8 mouse cellular contexts compared by ENCODE assay signal in the genomic region with DNA sequence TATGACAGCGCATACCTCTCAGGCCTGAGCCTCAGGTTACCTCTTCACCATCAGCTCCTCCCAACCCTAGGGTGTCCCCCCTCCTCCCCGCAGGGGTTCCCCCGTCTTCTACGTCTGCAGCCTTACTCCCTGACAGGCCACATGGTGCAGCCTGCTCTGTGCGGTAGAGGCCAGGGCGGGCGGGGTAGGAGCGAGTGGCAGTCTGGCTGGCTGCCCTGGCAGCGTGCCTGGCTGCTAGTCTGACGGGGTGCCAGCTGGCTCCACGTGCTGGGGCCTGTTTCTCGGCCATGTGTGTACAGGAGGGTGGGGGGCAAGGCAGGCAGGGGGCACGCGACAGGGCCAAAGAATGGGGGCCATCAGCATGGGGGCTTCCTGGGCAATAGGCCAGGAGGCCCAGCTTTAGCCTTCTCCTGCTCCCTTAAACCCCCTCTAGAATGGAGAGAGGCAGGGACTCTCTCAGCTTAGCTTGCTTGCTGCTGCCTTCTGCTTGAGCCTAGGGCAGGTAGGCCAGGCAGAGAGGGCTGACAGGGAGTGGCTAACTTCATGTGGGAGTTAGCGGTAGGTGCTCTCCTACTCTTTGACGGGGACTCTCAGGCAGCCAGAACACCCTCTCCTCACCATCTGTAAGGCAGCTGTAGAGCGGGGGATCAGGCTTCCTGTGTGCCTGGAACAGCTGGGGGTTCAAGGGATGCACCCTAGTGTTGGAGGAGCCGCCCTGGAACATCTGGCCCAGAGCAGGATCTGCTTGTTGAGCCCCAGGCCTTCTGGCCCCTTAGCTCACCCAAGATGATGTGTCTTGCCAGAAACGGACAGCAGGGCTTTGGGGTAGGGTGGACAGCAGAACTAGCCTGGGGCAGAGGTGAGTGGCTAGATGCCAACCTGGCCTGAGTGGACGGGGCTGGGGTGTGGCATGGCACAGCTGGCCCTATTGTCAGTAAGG. TPM values are rescaled to one million over a fixed set of nuclear protein-coding genes. Genes with fewer than 3 reads are reported as not detected.
A peak's percentile ranks its signal among the peaks of the same experiment; 100 is the strongest.
DNase-seq lines count a peak whose midpoint lies in the region; ATAC-seq and TF ChIP-seq lines count a peak whose summit lies in the region.

No protein-coding gene starts in this region.

- TF ChIP-seq POLR2A in MEL (IDR thresholded peaks at IDR 0.05; ENCODE audit: control insufficient read depth in 1 of 2, insufficient read depth in 1 of 2, low read depth in 1 of 2, low read length in 2 of 2, poor library complexity in 1 of 2) = no peak; a peak in 1 of 4 replicates

- TF ChIP-seq RAD21 in MEL (IDR thresholded peaks at IDR 0.05; ENCODE audit: low read depth, low read length) = no peak

- peaks cover 0 to 8% of the 10 kb centered on the region in 2 experiments; a peak in 2 of 4 replicates for H3K36me3 ChIP-seq in MEL (ENCODE audit: control insufficient read depth in 1 of 2, insufficient read depth in 2 of 2, low read length in 2 of 2)
- H3K36me3 ChIP-seq in hindbrain, embryonic 11.5 days (ENCODE audit: control insufficient read depth, insufficient read depth, low read length) = no peaks in the 10 kb centered on the region
- no peaks in the 10 kb centered on the region for H3K36me3 ChIP-seq in lung, embryonic 16.5 days (ENCODE audit: control insufficient read depth, insufficient read depth, low read length)

- H3K27ac ChIP-seq in MEL (ENCODE audit: control insufficient read depth, low read depth, low read length) = peak overlapping the region; percentile 2; the same call in 1 of the 2 replicates
- peak overlapping the region; percentile 59; the same call in 1 of the 2 replicates for H3K27ac ChIP-seq in hindbrain, embryonic 11.5 days (ENCODE audit: low read depth, low read length)
- peak overlapping the region; percentile 93 for H3K27ac ChIP-seq in lung, embryonic 16.5 days (ENCODE audit: low read length)

- peak overlapping the region; percentile 56 for H3K9ac ChIP-seq in MEL (ENCODE audit: control insufficient read depth, low read depth, low read length, poor library complexity, severe bottlenecking)
- H3K9ac ChIP-seq in hindbrain, embryonic 11.5 days (ENCODE audit: low read depth, low read length) = no peak overlapping the region
- peak overlapping the region; percentile 25; the same call in 1 of the 2 replicates for H3K9ac ChIP-seq in lung, embryonic 16.5 days (ENCODE audit: low read length)

- H3K4me2 ChIP-seq in hindbrain, embryonic 11.5 days (replicated peaks; ENCODE audit: low read depth, low read length) = no peak overlapping the region
- H3K4me2 ChIP-seq in lung, embryonic 16.5 days (ENCODE audit: low read depth, low read length) = peak overlapping the region; percentile 17; the same call in 1 of the 2 replicates

- TF ChIP-seq CTCF in MEL (IDR thresholded peaks at IDR 0.05 in 2 of 3, conservative IDR thresholded peaks at IDR 0.05 in 1 of 3; ENCODE audit: control insufficient read depth in 1 of 3, insufficient read depth in 1 of 3, low read depth in 2 of 3, low read length in 3 of 3, poor library complexity in 1 of 3, severe bottlenecking in 1 of 3) = no peak

- H3K4me3 ChIP-seq in MEL (ENCODE audit: control insufficient read depth in 1 of 2, insufficient read depth in 1 of 2, low read depth in 2 of 2, low read length in 2 of 2) = no peak overlapping the region
- no peak overlapping the region for H3K4me3 ChIP-seq in hindbrain, embryonic 11.5 days (ENCODE audit: low read depth, low read length)
- no peak overlapping the region for H3K4me3 ChIP-seq in lung, embryonic 16.5 days (ENCODE audit: low read length)

- 44% methylated on average over 18 of the region's 20 CpGs for WGBS in hindbrain, embryonic 11.5 days
- WGBS in lung, embryonic 16.5 days = 10% methylated on average over 20 of the region's 20 CpGs

- DNase-seq in MEL (ENCODE audit: low read depth, low spot score) = peak; percentile 85
- peak; percentile 100 for DNase-seq in cerebellum, adult 8-10 months
- DNase-seq in frontal cortex, postnatal 25 days (ENCODE audit: low spot score in 2 of 2) = peak; percentile 89 to 90
- DNase-seq in hindbrain, embryonic 11.5 days (ENCODE audit: low spot score) = no peak
- peak; percentile 99 for DNase-seq in layer of hippocampus, postnatal 10 days (ENCODE audit: low spot score in 2 of 2)
- DNase-seq in right cerebral cortex, adult 18-20 months = peak; percentile 93
- peak; percentile 90 for DNase-seq in urinary bladder, postnatal 25 days (ENCODE audit: low spot score)

- H3K27me3 ChIP-seq in MEL (ENCODE audit: control insufficient read depth in 1 of 2, insufficient read depth in 2 of 2, low read length in 2 of 2) = no peaks in the 10 kb centered on the region
- H3K27me3 ChIP-seq in hindbrain, embryonic 11.5 days (ENCODE audit: control insufficient read depth, insufficient read depth, low read length) = no peaks in the 10 kb centered on the region
- H3K27me3 ChIP-seq in lung, embryonic 16.5 days (ENCODE audit: control insufficient read depth, insufficient read depth, low read depth, low read length) = no peaks in the 10 kb centered on the region

- H3K4me1 ChIP-seq in MEL (ENCODE audit: control insufficient read depth in 1 of 2, insufficient read depth in 2 of 2, low read length in 2 of 2) = peaks cover 8 to 24% of the 10 kb centered on the region in 2 experiments; a peak in 3 of 4 replicates
- peaks cover 13% of the 10 kb centered on the region for H3K4me1 ChIP-seq in hindbrain, embryonic 11.5 days (replicated peaks; ENCODE audit: control insufficient read depth, insufficient read depth, low read length)
- H3K4me1 ChIP-seq in lung, embryonic 16.5 days (replicated peaks; ENCODE audit: control insufficient read depth, insufficient read depth, low read length) = peaks cover 71% of the 10 kb centered on the region

- ATAC-seq in hindbrain, embryonic 11.5 days (ENCODE audit: low FRiP score) = peak; percentile 17; the same call in 1 of the 2 replicates
- peak; percentile 88 for ATAC-seq in lung, embryonic 16.5 days (ENCODE audit: low read depth)

- no peaks in the 10 kb centered on the region for H3K9me3 ChIP-seq in MEL (replicated peaks; ENCODE audit: insufficient read depth, low read length)
- H3K9me3 ChIP-seq in hindbrain, embryonic 11.5 days (ENCODE audit: control insufficient read depth, low read length) = no peaks in the 10 kb centered on the region
- no peaks in the 10 kb centered on the region for H3K9me3 ChIP-seq in lung, embryonic 16.5 days (ENCODE audit: control insufficient read depth, low read length)

- peak in 1 of 2 experiments; percentile 48; a peak in 2 of 4 replicates for TF ChIP-seq EP300 in MEL (IDR thresholded peaks at IDR 0.05; ENCODE audit: low read depth in 1 of 2, low read length in 2 of 2)

- H3K79me2 ChIP-seq in MEL (ENCODE audit: control insufficient read depth, insufficient read depth, low read length, poor library complexity) = no peaks in the 10 kb centered on the region

TF ChIP-seq in MEL, 35 proteins besides CTCF, POLR2A, EP300 and RAD21:
- TF ChIP-seq ELF1 (IDR thresholded peaks at IDR 0.05; ENCODE audit: low read depth, low read length) (no peak), USF1 (IDR thresholded peaks at IDR 0.05; ENCODE audit: low read depth, low read length) (peak; percentile 77), KAT2A (conservative IDR thresholded peaks at IDR 0.05; ENCODE audit: low read depth, low read length) (no peak; the same call in 1 of the 2 replicates), MYC (IDR thresholded peaks at IDR 0.05; ENCODE audit: low read depth, low read length) (peak; percentile 88), MAZ (IDR thresholded peaks at IDR 0.05; ENCODE audit: low read depth, low read length) (peak; percentile 94), POLR2AphosphoS2 (IDR thresholded peaks at IDR 0.05; ENCODE audit: low read length) (peak; percentile 71; the same call in 1 of the 2 replicates), TCF12 (IDR thresholded peaks at IDR 0.05; ENCODE audit: low read depth, low read length) (peak; percentile 62), MEF2A (IDR thresholded peaks at IDR 0.05; ENCODE audit: extremely low read depth, insufficient replicate concordance, low read depth, low read length, poor library complexity, severe bottlenecking) (no peak), MAFK (IDR thresholded peaks at IDR 0.05; ENCODE audit: borderline replicate concordance, low read depth, low read length) (no peak), ETS1 (IDR thresholded peaks at IDR 0.05; ENCODE audit: low read depth, low read length) (peak; percentile 88), UBTF (IDR thresholded peaks at IDR 0.05; ENCODE audit: borderline replicate concordance, insufficient read depth, low read depth, low read length) (0 out of 2 replicates have a peak, but pooled peaks have one; percentile 49), NRF1 (IDR thresholded peaks at IDR 0.05; ENCODE audit: insufficient read depth, low read depth, low read length, poor library complexity, severe bottlenecking) (no peak), MAX (IDR thresholded peaks at IDR 0.05; ENCODE audit: low read length) (peak; percentile 97), NELFE (IDR thresholded peaks at IDR 0.05; ENCODE audit: low read depth, low read length) (peak; percentile 20; the same call in 1 of the 2 replicates), BHLHE40 (IDR thresholded peaks at IDR 0.05; ENCODE audit: borderline replicate concordance, low read depth, low read length) (peak; percentile 89), MXI1 (IDR thresholded peaks at IDR 0.05; ENCODE audit: low read depth, low read length) (peak; percentile 98), POLR2AphosphoS5 (IDR thresholded peaks at IDR 0.05; ENCODE audit: borderline replicate concordance, low read depth, low read length) (no peak), SMC3 (IDR thresholded peaks at IDR 0.05; ENCODE audit: low read depth, low read length) (peak; percentile 11; the same call in 1 of the 2 replicates), SIN3A (IDR thresholded peaks at IDR 0.05; ENCODE audit: low read length) (peak; percentile 90)
TF ChIP-seq in MEL: peak in this region for 13.

RNA-seq across cellular contexts. Expression of gene Bahcc1, which starts 28.9 kb away (rescaled TPM):
- 0.03 and 0.04 TPM in 2 replicates for total RNA-seq in MEL (2012; rRNA removed)
- under 1 TPM in 1 of 2 experiments, not detected in 1; 0.26 TPM for polyA plus RNA-seq in MEL (2012; ENCODE audit: insufficient read depth in 1 of 2, insufficient read length in 2 of 2, low read depth in 1 of 2, low replicate concordance in 2 of 2, missing spikeins in 1 of 2)
- 18.1 and 23.1 TPM in 2 replicates for polyA plus RNA-seq in hindbrain, embryonic 11.5 days (2014; fragmentation: Nextera tagmentation; extraction: Ambion mirVana)
- total RNA-seq in layer of hippocampus, postnatal 10 days (2021) = 10 to 100 TPM; 21.9 to 26.0 TPM
- polyA plus RNA-seq in lung, embryonic 16.5 days (2015; fragmentation: Nextera tagmentation; extraction: Ambion mirVana) = 7.0 and 7.5 TPM in 2 replicates

Comparison
In these comparisons a context has a peak if more than half of its experiments do, and no peak if none do; other contexts are left out.
1. H3K27ac ChIP-seq: peak in every context shown above with its lines; median percentile 93 in lung, embryonic 16.5 days; 59 in hindbrain, embryonic 11.5 days; 2 in MEL.